Mouse (Mus musculus) G1E (cell line): Measurements from ENCODE around the gene Dmtf1. TPM values are rescaled to one million over a fixed set of nuclear protein-coding genes. Genes with fewer than 3 reads are reported as not detected.

ENCODE experiments used
- ATAC-seq: 2 replicates; pipeline ENCODE4 v1.8.0; 2016; ENCODE audit warnings: mild to moderate bottlenecking; ENCODE audit not compliant: insufficient number of reproducible peaks, poor library complexity, low FRiP score, severe bottlenecking; ENCODE audit errors: extremely low read depth
- DNase-seq: peaks from one replicate; pipeline ENCODE4 v3.0.0; 2012; ENCODE audit warnings: low spot score
- H3K27me3 ChIP-seq: 2 replicates; pipeline ENCODE4 v1.6.1; 2012; ENCODE audit warnings: mild to moderate bottlenecking, low read length, inconsistent platforms; ENCODE audit not compliant: insufficient read depth
- H3K36me3 ChIP-seq: replicated peaks from 2 replicates; pipeline ENCODE3; 2012; ENCODE audit warnings: mild to moderate bottlenecking, inconsistent platforms
- H3K4me1 ChIP-seq: 2 replicates; pipeline ENCODE4 v1.6.1; 2012; ENCODE audit warnings: low read depth, low read length, inconsistent platforms, mixed read lengths; ENCODE audit not compliant: insufficient read depth
- H3K4me3 ChIP-seq: 2 replicates; pipeline ENCODE4 v1.5.1; 2012; ENCODE audit warnings: low read depth, mild to moderate bottlenecking, inconsistent platforms, low read length, moderate library complexity, mixed read lengths
- H3K9me3 ChIP-seq: replicated peaks from 2 replicates; pipeline ENCODE4 v1.6.1; 2012; ENCODE audit warnings: inconsistent platforms
- CTCF ChIP-seq: IDR thresholded peaks from 2 replicates; pipeline ENCODE4 v1.5.1; 2012; ENCODE audit warnings: low read depth, low read length, inconsistent platforms, mixed read lengths
- GATA1 ChIP-seq: IDR thresholded peaks from 2 replicates; pipeline ENCODE4 v1.6.1; 2012; ENCODE audit warnings: borderline replicate concordance, low read length, inconsistent platforms, mixed read lengths
- GATA2 ChIP-seq: IDR thresholded peaks from 2 replicates; pipeline ENCODE4 v1.6.1; 2012; ENCODE audit warnings: low read depth, low read length, inconsistent platforms, borderline replicate concordance
- POLR2AphosphoS5 ChIP-seq: IDR thresholded peaks from 2 replicates; pipeline ENCODE4 v1.6.1; 2012; ENCODE audit warnings: low read depth, low read length, inconsistent platforms; ENCODE audit not compliant: insufficient replicate concordance
- TAL1 ChIP-seq: conservative IDR thresholded peaks from 2 replicates; pipeline ENCODE4 v1.6.1; 2012; ENCODE audit warnings: low read depth, low read length, inconsistent platforms, mixed read lengths
- polyA plus RNA-seq: library from polyadenylated mRNA; stranded (reverse); fragments of >175 nt; gene quantifications from 2 replicates; pipeline ENCODE4 v1.2.3, GENCODE M21; 2012
- total RNA-seq, 2 experiments: library from RNA; stranded (forward) in 1 of 2; stranded (reverse) in 1 of 2; fragments of 200-1000 nt in 1 of 2; fragments of >200 nt in 1 of 2; fragmentation: Nextera tagmentation in 1 of 2; gene quantifications; 2 replicates each; pipeline ENCODE4 v1.2.3; 2014 to 2017

Gene Dmtf1
- total and polyA plus RNA-seq, 3 experiments: 3.2 to 65.8 (median 60.9) TPM

GRCm38 (mm10) chr5:9140724-9141123 is 20.9 kb downstream of the Dmtf1 start:
- H3K27me3 ChIP-seq: no peaks in the 10 kb centered on the region
- TF ChIP-seq CTCF (no peak), POLR2AphosphoS5 (no peak), GATA1 (no peak), GATA2 (no peak), TAL1 (no peak)
- DNase-seq: no peak
- H3K9me3 ChIP-seq: no peaks in the 10 kb centered on the region
- no peaks in the 10 kb centered on the region for H3K4me1 ChIP-seq
- no peak overlapping the region for H3K4me3 ChIP-seq
- ATAC-seq: no peak
- peaks cover 65% of the 10 kb centered on the region for H3K36me3 ChIP-seq

DNA sequence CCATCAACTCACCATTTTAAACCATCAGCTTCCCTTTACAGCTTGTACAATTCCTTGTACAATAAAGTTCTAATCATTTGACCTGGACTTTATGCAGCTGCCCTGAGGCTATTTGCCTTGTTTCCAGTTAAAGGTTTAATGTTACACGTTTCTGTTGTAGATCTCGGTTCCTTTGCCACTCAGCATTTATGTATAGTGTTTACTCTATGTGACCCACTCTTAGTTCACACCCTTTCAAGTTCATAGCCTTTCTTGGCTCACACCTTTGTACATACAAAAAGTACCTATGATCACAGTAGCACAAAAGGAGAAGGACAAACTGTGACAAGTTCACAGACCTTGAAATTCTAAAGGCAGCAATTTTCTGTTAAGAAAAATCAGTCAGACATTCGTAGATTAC is 26.0 kb downstream of the Dmtf1 start:
- no peaks in the 10 kb centered on the region for H3K4me1 ChIP-seq
- H3K4me3 ChIP-seq: no peak overlapping the region
- DNase-seq (no peak), ATAC-seq (no peak)
- H3K27me3 ChIP-seq: no peaks in the 10 kb centered on the region
- TF ChIP-seq GATA2: no peak
- TF ChIP-seq CTCF: no peak
- no peak for TF ChIP-seq TAL1
- TF ChIP-seq GATA1: no peak
- TF ChIP-seq POLR2AphosphoS5: no peak
- H3K36me3 ChIP-seq: peaks cover 67% of the 10 kb centered on the region
- H3K9me3 ChIP-seq: no peaks in the 10 kb centered on the region

DNA sequence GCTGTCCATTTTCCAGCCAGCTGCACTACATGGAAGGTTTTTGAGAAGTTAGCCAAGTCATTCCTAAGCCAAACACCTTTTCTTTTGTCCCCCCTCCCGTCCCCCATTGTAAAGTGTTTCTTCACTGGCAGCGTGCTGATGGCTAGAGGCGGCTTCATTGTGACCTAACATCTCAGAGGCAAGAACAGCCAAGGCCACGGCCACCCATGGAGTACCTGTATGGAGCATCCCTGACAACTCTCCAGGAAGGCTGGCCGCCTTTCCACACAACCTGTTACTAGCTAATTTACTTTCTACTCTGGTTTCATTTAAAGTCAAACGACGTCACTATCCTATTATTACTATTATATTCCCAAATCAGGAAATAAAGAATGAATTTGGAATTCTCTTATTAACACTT is 29.8 kb downstream of the Dmtf1 start:
- no peaks in the 10 kb centered on the region for H3K27me3 ChIP-seq
- peaks cover 8% of the 10 kb centered on the region for H3K4me1 ChIP-seq
- H3K36me3 ChIP-seq: peaks cover 73% of the 10 kb centered on the region
- no peak for ATAC-seq
- H3K4me3 ChIP-seq: no peak overlapping the region
- no peak for TF ChIP-seq GATA1
- no peak for TF ChIP-seq GATA2
- TF ChIP-seq POLR2AphosphoS5: no peak
- TF ChIP-seq TAL1: no peak
- no peak for TF ChIP-seq CTCF
- DNase-seq: no peak
- H3K9me3 ChIP-seq: no peaks in the 10 kb centered on the region

DNA sequence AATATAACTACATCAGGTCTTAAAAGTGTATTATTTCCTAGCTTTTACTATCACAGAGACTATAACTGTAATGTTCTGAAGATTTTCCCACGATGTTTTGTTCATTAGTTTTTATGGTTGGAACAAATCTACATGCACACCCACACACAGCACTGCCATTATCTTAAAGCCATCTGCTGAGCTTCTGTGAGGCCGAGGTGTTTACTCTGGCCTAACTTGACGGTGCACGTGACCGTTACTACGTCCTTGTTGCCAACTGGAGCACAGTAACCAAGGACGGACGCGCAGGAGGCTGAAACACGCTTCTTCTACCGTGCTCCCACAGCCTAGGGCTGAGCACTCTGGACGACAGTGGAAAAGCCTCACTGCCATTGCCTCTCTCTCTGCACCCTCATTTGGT is 33.0 kb downstream of the Dmtf1 start:
- peaks cover 77% of the 10 kb centered on the region for H3K36me3 ChIP-seq
- DNase-seq: no peak
- peak; percentile 60; the same call in 1 of the 2 replicates for ATAC-seq

DNA sequence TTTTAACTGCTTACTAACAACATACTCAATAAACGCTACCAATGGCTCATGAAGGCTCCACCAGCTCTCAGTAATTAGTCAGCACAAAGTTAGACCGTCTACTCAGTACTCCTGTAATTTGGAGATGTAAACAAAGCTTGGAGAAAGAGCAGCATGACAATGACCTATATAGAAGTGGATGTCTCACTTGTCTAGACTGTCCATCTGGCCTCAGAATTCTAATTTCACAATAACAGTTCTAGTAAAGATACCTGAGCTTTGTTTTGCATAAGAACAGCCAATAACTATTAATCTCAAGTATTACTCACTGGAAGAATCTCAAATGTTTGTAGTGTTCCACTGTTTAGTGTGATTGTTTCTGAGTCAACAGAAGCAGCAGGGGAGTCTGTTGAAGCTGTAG is 37.4 kb downstream of the Dmtf1 start:
- Histone ChIP-seq H3K27me3 (no peaks in the 10 kb centered on the region), H3K36me3 (peaks cover 90% of the 10 kb centered on the region), H3K4me3 (no peak overlapping the region), H3K9me3 (no peaks in the 10 kb centered on the region), H3K4me1 (peaks cover 7% of the 10 kb centered on the region)
- DNase-seq (no peak), ATAC-seq (no peak)
- no peak for TF ChIP-seq CTCF
- no peak for TF ChIP-seq GATA1
- TF ChIP-seq POLR2AphosphoS5: no peak

More for the DNA sequence above, 33.0 kb downstream of the Dmtf1 start:
- Histone ChIP-seq H3K27me3 (no peaks in the 10 kb centered on the region), H3K4me1 (peaks cover 8% of the 10 kb centered on the region), H3K4me3 (no peak overlapping the region), H3K9me3 (no peaks in the 10 kb centered on the region)
- TF ChIP-seq POLR2AphosphoS5 (no peak), TAL1 (no peak), CTCF (no peak), GATA2 (no peak), GATA1 (no peak)

DNA sequence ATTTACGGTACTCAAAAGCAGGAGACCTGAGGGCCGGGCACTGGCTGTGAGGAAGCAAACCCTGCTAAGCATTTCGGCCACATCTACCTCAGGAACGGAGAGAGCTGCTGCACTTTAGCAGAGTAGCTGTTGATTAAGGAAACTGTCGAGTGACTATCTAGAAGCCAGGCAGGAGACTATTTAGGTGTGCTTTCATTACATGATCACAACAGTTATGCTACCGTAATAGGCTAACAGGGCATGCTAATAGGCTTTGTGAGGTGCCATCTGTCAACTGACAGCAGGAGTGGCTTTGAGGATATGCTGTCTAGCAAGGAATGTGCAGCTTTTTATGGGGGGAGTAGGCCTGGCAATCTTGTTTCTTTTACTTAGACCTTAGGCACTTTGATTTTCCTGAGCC is 47.4 kb downstream of the Dmtf1 start:
- DNase-seq: no peak
- Histone ChIP-seq H3K27me3 (no peaks in the 10 kb centered on the region), H3K4me3 (no peak overlapping the region), H3K9me3 (no peaks in the 10 kb centered on the region), H3K4me1 (no peaks in the 10 kb centered on the region), H3K36me3 (peaks cover 38% of the 10 kb centered on the region)
- ATAC-seq: no peak
- TF ChIP-seq POLR2AphosphoS5 (no peak), GATA2 (no peak), TAL1 (no peak), GATA1 (no peak), CTCF (no peak)

DNA sequence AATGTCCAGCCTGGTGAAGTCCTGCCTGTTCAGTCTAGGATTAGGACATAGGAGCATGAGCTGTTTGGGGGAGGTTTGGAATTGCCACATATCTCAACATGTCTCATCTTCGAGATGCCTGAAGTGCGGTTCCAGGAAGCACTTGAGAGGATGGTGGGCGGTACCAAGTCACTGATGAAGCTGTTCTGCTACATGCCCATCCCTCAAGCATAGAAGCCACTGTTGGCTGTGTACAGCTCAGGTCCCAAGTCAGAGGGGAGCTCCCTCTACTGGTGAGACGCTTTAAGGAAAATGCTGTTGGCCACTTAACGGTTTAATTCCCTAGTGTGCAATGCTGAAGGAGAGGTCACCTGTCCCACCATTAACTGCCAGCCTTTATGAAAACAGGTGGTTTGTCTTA is 49.8 kb downstream of the Dmtf1 start:
- peak; percentile 55; the same call in 1 of the 2 replicates for TF ChIP-seq CTCF
- TF ChIP-seq GATA1: no peak
- no peaks in the 10 kb centered on the region for H3K9me3 ChIP-seq
- ATAC-seq: peak; percentile 52; the same call in 1 of the 2 replicates
- no peaks in the 10 kb centered on the region; the same call in 1 of the 2 replicates for H3K27me3 ChIP-seq
- no peaks in the 10 kb centered on the region for H3K4me1 ChIP-seq
- no peak overlapping the region for H3K4me3 ChIP-seq
- H3K36me3 ChIP-seq: peaks cover 22% of the 10 kb centered on the region
- DNase-seq: peak; percentile 6
